Mouse (Mus musculus) gastrocnemius, postnatal 4 days (tissue): ENCODE data around the gene 1810010D01Rik. TPM values are rescaled to one million over a fixed set of nuclear protein-coding genes. Genes with fewer than 3 reads are reported as not detected.

Experiments used
- DNase-seq, 2 experiments: peaks; one replicate each; pipeline ENCODE4 v3.0.0; 2021 to 2022; ENCODE audit warnings: low spot score in 2 of 2, mixed read lengths in 2 of 2
- long read RNA-seq, 2 experiments: library from polyadenylated mRNA; stranded (forward); transcript quantifications; one replicate each; pipeline ENCODE4 v2.0.0; 2021
- total RNA-seq, 2 experiments: library from RNA; stranded (reverse); gene quantifications; 2 replicates each; pipeline ENCODE4 v1.2.3; 2021

Gene 1810010D01Rik
- total RNA-seq = under 1 TPM in 1 of 2 experiments, not detected in 1; 0.31 TPM
- long read RNA-seq, experiment 1 = 0 reads
- long read RNA-seq, experiment 2 = 0 reads

- no peak for DNase-seq
Observed at GRCm38 (mm10) chr7:145208006-145208405, at the start of gene 1810010D01Rik. Gene 1810010D01Rik, minus strand, starts transcription at chr7:145208119.

DNA sequence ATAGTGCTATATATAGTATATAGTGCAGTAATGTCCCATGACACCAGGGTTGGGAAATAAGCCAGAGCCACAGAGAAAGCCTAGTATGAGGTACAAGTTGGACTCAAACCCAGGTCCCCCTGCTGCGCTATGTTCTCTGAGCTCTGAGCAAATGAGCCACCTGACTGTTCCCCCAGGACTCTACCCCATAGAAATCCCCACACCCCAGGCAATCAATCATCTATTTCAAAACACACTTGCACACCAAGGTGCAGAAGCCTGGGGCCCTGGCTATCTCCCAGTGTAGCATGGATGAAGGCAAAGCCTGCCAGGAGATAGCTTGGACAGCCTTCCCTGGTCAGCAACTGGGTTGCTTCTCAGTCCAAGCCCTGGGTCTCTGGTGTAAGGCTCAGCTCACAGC is 48.2 kb upstream of the 1810010D01Rik start:
- DNase-seq = no peak

DNA sequence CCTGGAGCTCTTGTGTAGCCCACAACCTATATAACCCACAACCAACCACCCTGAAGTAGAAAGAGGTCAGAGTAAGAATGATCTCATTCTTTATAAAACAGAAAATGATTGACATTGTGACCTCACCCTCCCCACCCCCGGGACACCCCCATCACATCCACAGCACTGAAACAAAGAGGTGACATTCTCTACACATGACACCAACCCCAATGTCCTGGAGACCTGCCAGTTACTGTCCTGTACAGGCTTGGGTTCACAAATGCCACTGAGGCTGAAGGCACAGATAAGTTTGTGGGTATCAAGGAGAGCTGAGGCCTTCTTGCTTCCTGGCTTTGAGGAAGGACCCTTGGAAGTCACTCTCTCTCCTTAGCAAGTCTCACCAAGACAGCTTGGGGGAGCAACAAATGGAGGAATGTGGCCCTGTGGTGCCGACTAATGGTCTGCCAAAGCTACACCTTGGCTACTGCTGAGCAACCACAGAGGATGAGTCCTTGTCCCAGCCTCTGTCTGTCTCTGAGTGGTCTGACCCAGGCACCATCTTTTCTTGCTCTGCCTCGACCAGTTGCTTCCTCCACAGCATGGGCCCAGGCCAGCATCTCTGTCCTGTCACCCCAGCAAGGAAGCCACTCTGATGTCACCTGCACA is 46.2 kb upstream of the 1810010D01Rik start:
- DNase-seq = no peak

- DNase-seq = peak; percentile 84 to 88
Observed at GRCm38 (mm10) chr7:145252715-145253476, 45.0 kb upstream of the 1810010D01Rik start.

GRCm38 (mm10) chr7:145250225-145250624 is 42.3 kb upstream of the 1810010D01Rik start:
- DNase-seq = no peak

DNA sequence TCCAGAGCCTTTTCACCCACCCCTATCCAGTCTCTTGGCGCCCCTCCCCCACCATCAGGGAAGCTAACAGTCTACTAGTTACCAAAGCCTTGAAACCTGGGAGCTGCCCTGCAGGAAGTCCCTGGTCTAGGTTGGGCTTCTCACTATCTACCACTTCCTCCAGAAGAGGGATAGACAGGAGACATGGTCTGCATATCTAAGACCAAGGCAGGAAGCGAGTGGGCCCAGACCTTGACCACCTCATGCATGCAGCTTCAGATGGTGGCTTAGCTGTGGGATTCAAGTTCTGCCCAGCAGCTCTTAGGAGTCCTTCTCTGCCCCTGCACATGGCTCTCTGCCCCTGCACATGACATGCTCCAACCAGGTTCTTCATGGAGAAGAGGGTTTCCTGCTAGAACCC is 41.0 kb upstream of the 1810010D01Rik start:
- no peak for DNase-seq

GRCm38 (mm10) chr7:145242851-145243712 is 35.2 kb upstream of the 1810010D01Rik start:
- peak; percentile 67 to 80 for DNase-seq

GRCm38 (mm10) chr7:145242028-145242427 is 34.1 kb upstream of the 1810010D01Rik start:
- no peak for DNase-seq

DNA sequence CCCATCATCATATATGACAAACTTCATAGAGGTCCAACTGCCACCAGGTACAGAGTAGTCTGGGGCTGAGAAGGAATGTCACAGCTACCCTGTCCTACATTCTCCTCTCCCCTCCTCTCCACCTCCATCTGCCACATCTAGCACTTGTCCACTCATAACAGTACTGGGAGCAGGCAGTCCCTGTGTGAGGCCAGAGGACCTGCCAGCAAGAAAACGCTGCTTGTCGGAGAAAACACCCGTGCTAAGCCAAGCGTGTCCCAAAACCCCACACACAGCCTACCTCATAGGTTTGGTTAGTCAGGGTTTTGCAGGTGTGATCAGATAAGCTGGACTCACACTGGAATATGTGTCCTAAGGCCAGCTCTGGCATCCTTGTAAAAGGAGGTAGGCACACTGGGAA is 33.0 kb upstream of the 1810010D01Rik start:
- no peak for DNase-seq

DNA sequence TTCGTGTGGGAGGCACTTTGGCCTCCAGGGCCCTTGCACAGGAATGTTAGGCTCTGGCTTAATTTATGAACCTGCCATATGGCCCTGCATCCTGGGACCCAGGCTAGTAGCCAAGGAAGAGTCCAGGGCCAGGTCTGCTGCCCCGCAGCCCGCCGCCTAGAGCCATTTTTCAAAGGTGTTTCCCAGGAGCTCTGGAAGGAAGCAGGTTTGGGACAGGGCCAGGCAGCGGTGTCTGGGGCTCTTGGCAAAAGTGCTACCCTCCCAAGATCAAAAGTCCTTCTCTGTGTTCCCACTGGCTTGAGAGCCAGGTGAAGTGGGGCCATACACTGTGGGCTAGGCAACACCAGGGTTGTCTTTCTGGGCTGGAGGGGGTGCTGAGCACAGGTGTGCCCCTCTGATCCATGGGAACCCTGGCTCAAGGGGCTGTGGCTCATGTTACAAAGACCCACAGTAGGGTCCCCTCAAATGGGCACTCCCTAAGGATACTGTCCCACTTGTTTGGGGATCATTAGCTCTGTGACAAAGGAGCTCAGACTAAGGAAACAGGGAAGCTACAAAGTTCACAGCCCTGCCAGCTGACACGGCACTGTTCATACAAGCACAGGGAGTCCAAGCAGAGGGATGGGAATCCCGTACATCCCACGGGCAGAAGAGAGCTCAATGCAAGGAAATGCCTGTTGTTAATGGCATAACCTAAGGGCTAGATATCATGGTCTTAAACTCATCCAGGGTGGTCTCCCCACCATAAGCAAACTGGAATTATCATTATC is 32.0 kb upstream of the 1810010D01Rik start:
- DNase-seq = no peak

- no peak for DNase-seq
Observed at GRCm38 (mm10) chr7:145239145-145239544, 31.2 kb upstream of the 1810010D01Rik start.

DNA sequence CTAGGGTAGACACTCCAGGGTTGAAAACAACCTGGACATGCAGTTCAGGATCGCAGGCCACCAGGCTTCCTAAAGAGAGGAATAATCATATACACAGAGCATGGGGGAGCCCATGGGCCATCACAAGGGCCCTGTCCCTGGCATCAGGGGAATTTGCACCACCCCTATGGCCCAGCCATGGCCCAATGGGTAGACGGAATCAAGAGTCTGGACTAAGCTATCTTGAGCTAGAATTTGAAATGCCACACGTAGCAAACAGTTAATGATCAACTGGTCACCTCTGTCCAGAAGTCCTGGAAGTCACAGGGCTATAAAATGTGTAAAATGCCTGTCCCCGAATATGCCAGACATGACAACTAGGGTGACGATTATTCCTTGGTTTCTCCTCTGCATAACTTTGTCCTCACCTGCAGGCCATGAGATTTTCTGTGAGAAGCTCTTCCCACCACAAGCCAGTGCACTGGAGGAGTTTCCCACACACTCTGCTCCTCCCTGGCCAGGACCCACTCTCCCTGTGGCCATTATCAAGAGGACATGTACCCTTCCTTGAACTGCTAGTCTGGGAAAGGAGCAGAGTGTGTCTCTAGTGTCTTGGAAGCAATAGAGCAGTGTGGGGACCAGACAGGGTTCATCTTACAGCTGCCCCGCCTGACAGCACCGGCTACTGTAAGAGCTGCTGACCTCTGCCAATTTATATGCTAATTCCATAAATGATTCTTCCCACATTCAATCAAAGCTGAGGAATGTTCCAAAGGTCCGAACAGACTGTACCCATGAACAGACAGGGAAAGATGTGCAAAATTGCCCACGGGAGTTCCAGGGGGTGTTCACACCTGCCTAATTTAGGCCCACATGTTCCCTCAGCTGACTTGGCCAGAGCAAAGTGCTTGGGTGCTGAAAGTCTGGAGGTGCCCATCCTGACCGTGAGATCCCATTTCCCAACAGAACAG is 27.2 kb upstream of the 1810010D01Rik start:
- DNase-seq = no peak

DNA sequence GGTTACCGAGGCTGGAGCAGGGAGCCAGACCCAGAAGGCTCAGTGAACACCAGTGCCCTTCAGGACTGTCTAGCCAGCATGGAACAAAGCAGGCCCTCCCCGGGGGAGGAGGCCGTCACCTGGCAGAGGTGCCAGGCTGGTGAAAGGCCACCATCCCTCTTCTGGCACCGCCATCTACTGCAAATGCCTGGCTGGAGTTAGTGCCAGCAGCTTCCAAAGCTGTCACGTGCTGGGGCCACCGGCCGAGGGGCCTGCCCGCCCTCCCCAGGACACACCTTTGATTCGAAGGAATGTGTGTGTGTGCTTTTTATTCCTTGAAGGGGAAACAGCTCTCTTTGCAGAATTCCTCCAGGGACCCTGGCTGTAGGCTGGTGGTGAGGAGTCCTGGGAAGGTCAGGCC is 23.7 kb upstream of the 1810010D01Rik start:
- DNase-seq = no peak

GRCm38 (mm10) chr7:145226641-145227040 is 18.7 kb upstream of the 1810010D01Rik start:
- DNase-seq = no peak

DNA sequence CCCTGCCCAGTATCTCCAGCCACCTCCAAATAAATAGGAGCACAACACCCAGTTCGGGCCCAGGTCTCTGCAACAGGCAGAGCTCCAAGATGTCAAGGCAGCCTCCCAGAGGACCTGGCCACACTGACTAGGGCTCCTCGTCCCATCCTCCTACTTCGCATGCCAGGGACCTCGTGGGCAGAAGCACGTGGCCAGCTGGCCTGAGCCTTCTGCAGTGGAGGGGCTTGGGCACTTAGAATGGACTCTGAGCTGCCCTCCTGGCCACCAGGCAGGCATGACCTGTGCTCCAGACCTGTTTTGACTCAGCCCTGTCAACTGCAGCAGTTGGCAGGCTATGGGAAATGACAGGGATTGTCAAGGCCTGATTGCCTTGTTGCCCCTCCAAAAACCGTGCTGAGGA is 17.7 kb upstream of the 1810010D01Rik start:
- no peak for DNase-seq

- peak in 1 of 2 experiments; percentile 65 for DNase-seq
Observed at GRCm38 (mm10) chr7:145221841-145222689, 14.1 kb upstream of the 1810010D01Rik start.

- DNase-seq = no peak
Observed at GRCm38 (mm10) chr7:145221346-145221745, 13.4 kb upstream of the 1810010D01Rik start.

- DNase-seq = peak in 1 of 2 experiments; percentile 39
Observed at GRCm38 (mm10) chr7:145219420-145219831, 11.5 kb upstream of the 1810010D01Rik start.

DNA sequence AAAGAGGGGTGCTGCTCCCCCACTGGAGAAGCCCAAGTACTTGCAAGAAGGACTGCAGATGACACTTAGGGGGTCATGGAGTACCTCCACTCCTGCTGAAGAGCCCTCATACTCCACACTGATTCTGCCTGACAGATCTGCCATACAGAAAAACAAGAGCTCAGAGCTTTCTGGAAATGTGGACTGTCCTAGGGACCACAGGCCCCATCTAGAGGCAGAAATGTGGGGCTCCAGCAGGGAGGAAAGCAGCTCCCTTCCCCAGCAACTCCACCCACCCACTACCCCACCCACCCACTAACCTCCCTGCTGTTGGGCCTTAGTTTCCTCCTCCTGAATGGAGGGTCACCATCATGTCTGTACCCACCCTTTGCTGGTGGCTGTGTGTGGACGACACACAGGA is 8.7 kb upstream of the 1810010D01Rik start:
- DNase-seq = peak in 1 of 2 experiments; percentile 37
